Mouse (Mus musculus): ENCODE data around the gene Wrb.
"Not testable (repeated sequence)": the region's sequence is repeated elsewhere in the genome, so short reads cannot be mapped to it uniquely, and the experiment has no call there.

Gene Wrb

DNA sequence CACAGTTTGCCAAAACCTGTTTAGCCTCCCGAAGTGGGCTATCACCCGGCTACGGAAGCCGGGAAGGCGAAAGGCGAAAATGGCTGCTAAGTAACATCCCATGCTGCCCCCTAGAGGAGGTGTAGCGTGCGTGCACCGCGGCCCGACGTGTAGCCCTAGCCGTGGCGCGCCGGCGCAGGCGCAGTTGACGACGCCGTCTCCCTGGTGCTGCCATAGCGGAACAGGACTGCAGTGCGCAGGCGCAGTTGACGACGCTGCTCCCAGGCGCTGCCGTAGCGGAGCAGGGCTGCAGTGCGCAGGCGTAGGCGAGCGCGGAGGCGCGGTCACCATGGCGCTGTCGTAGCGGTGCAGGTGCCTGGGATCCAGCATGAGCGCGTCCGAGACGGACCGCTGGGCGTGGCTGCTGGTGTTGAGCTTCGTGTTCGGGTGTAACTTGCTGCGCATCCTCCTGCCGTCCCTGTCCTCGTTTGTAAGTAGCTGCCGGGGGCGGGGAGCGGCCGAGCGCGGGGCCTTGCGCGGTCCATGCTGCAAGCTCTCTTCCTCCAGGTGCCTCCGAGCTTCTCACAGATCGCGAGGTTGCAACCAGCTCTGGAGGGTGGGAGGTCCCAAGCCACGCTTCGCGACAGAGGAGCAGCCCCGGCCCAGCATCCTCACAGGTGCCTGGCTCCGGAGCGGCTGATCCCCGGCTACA lies at the start of gene Wrb:
Wrb (plus strand) TSS at position 298 of the 691 bp plus-strand sequence.
- peak; percentile 100 for DNase-seq (ENCODE audit: low spot score)

DNA sequence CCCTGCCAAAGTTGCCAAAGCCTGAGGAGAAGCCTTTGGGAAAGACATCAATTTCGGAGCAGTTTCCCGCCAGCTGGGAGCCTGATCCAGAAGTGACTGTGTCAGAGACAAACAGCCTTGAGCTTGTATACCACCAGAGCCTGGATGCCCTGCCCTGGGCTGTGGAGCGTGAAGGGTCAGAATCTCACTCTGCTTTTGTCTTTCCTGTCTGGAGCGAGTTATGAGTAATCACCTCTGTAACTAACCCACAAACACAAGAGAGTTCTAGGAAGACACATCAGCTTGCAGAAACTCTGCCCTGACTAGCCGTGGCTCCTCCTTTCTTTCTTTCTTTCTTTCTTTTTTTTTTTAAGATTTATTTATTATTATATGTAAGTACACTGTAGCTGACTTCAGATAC lies 49.2 kb upstream of the Wrb start:
- DNase-seq (ENCODE audit: low spot score): no peak

DNA sequence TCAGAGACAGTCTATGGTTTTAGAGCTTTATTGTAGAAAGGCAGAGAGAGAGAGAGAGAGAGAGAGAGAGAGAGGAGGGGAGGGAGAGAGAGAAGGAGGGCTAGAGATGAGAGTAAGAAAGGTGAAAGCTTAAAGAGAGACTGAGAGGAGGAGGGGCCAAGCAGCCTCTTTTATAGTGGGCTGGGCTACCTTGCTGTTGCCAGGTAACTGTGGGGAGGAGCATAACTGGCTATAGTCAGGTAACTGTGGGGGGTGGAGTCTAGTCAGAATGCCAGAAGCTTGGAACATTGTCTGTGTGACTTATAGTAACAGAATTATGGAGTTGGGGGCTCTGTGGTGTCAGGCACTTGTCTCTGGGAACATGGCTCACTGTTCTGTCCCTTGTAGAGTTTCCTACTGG lies 47.4 kb upstream of the Wrb start:
- DNase-seq (ENCODE audit: low spot score): not testable (repeated sequence)

DNA sequence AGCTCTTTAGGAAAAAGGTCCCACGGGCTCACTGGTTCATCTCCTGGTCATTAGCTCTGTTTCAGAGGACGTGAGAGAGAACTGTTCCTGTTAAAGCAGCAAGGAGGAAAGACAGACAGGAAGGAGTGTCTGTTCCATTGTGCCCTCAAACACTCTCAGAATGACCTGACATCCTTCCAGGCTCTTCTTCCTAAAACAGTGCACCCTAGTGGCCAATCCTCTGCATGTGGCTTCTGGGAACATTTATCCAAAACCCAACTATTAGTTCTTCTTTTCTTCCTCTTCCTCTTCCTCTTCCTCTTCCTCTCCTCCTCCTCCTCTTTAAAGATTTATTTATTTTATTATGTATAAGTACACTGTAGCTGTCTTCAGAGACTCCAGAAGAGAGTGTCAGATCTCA lies 42.2 kb upstream of the Wrb start:
- no peak for DNase-seq (ENCODE audit: low spot score)

DNA sequence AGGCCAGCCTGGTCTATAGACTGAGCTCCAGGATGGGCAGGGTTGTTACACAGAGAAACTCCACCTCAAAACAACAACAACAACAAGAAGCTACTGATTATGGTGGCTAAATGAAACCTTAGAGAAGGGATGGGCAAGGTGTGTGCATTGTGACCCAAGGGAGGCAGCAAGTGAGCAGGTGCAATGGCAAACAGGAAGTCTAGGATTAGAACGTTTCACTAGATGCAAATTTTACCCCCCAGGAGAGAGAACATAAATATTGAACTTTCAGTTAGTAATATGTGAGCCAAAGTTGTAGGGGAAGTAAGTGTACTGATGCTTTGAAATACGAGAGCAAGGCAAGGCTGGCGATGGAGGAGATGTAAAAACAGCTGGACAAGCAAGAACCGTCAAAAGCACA lies 35.5 kb upstream of the Wrb start:
- no peak for DNase-seq (ENCODE audit: low spot score)

DNA sequence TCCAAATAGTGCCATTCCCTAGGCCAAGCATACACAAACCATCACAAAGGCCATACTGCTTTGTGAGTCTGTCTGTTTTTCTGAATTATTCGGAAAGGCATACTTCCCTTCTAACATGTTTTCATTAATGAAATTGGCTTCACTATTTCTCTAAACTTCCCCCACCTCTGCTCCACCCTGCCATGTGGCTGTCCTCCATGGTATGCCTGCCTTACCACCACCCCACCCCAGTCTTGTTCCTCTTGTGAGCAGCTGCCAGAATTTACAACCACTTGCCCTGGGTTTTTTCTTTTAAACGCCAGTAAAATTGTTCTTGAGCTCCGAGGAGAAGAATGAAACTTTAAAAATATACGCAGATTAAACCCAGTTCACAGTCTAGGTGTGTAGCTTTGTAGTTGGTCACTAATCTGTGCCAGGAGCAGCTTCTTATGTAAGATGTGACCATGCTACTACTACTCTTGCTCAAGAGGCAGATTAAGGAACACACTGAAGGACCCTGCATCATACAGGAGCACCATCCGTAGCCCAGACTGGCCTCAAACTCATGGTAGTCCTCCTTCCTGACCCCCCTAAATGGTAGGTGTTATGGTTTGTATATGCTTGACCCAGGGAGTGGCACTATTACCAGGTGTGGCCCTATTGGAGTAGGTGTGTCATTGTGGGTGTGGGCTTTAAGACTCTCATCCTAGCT lies 34.4 kb upstream of the Wrb start:
- no peak for DNase-seq (ENCODE audit: low spot score)

DNA sequence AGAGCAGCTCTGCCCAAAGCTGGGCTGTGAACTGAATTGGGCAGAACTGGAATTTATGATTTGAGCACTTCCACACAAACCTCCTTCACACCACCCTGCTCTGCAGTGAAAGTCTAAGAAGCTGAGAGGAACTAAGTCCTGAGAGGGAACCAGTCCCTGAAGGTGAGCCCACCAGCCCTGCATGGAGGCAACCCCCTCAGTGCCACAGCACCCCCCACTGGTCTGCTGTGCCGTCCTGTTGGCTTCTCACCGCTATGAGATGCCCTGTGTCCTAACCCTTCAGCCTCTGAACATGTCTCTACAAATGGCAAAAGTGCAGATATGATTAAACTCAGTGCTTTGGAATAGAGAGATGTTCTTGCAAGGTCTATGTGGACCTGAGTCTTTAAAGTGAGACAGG lies 32.4 kb upstream of the Wrb start:
- no peak for DNase-seq (ENCODE audit: low spot score)

DNA sequence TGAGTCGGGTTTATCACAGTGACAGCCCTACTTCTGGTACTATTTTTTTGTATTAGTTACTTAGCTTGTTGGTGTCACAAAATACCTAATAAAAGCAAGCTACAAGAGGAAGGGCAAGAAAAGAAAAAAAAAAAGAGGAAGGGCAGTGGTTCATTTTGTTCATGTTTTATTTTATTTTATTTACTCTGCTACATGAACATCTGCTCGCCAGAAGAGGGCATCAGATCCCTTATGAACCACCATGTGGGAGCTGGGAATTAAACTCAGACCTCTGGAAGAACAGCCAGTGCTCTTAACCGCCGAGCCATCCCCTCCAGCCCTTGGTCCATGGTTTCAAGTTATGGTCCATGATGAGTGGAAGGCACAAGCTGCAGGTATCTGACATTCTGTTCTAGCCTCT lies 30.5 kb upstream of the Wrb start:
- no peak for DNase-seq (ENCODE audit: low spot score)

DNA sequence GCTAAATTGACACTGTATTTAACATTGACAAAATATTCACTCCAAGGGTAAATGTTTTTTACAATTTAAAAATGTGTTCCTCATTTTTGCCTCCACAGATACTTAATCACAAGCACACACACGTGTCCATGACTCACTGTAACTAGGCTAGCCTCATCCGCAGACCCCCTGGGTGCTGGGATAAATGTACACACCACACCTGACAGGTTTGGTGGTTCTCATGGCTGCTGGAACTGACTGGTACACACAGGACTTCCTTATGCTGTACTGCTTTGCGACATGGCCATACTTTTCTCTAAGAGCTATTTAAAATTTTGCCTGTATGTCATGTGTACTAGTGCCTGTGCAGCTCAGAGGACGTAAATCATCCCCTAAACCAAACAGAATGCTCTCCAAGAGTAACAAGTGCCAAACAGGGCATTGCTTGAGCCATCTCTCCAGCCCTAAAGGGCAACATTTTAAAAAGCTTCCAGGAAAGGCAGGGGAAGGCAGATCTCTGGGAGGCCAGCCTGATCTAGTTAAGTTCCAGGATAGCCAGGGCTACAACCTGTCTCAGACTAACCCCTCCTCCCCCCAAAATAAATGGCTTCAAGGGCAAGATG lies 25.1 kb upstream of the Wrb start:
- no peak for DNase-seq (ENCODE audit: low spot score)

DNA sequence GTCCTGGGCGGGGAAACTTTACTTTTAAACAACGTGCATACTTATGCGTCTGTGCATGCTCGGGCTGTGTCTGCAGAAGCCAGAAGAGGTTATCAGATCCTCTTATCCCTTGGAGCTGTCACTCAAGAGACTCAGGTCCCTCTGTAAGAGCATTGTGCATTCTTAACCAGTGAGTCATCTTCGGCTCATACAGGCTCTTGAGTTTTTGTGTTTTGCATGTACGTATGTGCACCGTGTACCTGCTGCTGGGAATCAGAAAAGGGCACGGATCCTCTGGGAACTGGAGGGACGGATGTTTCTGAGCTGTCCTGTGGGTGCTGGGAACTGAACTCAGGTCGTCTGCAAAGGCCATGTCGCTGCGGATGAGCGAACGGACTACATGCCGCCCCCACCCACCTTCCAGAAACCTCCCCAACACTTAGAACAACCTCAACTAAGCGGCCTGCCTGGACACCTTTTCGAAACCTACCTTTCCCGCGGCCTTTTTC lies 18.5 kb upstream of the Wrb start:
- peak; percentile 57 for DNase-seq (ENCODE audit: low spot score)

DNA sequence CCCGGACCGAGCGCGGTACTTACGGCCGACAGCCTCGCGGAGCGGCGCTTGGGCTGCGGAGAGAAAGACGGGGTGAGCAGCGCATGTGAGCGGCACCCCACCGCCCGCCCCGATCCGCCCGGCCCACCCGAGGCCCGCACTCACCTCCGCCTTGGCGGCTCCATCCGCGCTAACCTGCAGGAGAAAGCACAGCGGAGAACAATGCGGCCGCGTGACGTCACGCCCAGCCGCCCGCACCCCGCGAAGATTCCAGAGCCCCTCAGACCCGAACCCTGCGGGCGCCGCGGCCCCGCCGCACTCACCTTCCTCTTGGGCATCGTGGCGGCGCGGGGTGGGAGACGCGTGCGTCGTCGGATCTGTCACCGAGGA lies 17.9 kb upstream of the Wrb start:
- no peak for DNase-seq (ENCODE audit: low spot score)

DNA sequence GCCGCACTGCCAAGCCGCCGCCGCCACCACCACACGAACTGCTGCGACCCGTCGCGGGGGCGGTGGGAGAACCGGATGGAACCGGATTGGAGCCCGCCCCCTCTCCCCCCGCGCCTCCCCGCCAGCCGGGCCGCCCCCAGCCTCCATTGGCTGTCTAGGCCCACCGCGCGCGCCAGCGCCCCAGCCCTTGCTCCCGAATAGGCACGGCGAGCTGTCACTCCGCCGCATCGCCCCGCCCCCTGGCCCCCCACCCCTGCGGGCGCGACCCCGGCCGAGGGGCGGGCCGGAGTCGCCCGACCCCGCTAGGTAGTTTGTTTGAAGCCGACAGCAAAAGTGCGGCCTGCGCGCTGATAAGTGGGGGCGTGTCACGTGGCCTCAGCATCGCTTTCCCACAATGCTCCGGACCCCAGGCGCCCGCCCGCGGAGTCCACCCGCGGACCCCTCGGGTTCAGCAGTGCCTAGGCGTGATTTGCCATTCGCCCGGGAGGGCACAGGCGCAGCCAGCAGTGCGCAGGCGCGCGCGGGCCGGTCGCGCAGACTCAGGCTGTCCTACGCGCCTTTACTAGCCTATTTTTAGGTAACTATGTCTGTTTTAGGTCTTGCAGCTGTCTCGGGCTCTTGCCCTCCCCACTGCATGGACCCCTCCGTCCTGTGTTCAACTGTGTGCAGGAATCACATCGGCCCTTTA lies 17.4 kb upstream of the Wrb start, which contains the start of gene Hmgn1:
Hmgn1 (minus strand) TSS at position 73 of the 688 bp plus-strand sequence.
- DNase-seq (ENCODE audit: low spot score): peak; percentile 99

DNA sequence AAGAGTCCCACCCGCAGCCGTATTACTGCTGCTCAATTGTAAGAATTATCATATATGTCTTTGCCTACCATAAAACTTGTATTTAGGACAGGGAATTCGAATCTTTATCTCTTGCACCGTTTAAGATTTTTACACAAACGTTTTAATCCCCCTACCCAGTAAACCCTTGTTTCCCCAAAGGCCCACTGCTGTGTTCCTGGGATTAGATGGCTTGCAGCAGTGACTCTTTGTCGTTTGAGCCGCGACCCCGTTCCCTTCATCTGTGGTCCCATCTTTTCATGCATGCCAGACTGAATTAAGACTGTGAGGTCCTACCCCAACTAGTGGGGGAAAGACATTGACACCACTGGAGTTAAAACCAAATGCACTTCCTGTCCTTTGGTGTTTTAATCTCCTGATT lies 16.7 kb upstream of the Wrb start:
- DNase-seq (ENCODE audit: low spot score): no peak

DNA sequence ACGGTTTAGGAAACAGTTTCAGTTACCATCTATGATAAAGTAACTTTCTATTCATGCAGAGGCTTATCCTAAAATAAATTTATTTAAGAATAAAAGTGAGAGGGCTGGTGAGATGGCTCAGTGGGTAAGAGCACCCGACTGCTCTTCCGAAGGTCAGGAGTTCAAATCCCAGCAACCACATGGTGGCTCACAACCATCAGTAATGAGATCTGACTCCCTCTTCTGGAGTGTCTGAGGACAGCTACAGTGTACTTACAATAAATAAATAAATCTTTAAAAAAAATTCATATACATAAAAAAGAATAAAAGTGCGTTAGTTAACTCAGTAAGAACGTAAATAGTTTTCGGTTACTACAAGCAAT lies 478 bp upstream of the Wrb start:
- not testable (repeated sequence) for DNase-seq (ENCODE audit: low spot score)

DNA sequence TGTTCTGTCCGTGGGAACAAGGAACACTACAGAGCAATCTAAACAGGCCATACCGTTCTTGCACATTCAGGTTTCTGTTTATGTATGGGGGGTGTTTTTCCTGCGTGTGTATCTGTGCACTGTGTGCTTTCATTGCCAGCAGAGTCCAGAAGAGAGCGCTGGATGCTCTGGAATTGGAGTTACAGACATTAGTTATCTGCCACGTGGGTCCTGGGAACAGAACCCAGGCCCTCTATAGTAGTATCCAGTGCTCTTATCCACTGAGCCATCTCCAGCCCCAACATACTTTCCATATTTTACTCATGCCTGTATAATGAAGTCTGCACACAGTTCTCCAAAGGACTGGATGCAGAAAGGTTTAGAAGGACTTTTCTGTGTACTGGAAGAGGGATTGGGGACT lies 607 bp downstream of the Wrb start:
- DNase-seq (ENCODE audit: low spot score): no peak

DNA sequence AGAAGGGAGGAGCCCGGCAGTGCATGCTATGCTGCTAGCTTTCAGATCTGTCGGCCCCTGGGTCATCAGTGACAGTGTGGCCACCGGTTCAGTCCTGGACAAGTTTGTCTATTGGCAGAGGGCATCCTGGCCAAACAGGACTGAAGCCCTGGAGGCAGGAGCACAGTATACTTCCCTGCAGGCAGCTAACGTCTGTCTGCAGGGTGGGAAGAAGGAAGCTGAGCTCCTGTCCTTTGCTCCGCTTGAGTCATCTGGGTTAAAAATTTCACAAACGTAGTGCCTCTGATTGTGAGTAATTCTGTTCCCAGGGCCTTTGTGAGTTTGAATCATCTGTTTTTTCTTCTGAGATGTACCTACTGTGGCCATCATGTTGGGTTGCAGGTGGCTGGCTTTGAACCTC lies 3.6 kb downstream of the Wrb start:
- no peak for DNase-seq (ENCODE audit: low spot score)

DNA sequence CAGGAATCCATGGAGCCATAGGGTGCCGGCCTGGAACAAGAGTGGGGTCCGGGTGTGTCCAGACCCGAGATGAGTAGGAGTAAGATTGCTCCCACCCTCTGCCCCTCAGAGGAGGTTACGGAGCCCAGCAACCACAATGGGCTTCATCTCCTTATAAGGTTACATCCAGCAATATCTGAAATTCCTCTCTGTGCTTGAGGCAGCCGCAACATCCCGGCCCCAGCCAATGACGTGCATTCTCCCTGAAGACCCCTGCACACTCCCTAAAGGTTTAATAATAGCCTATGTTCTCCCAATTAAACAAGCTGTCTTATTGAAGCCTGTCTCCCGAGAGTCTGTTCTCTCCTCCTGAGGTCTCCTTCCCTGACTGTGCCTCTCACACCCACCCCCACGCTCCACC lies 4.1 kb downstream of the Wrb start:
- DNase-seq (ENCODE audit: low spot score): no peak

DNA sequence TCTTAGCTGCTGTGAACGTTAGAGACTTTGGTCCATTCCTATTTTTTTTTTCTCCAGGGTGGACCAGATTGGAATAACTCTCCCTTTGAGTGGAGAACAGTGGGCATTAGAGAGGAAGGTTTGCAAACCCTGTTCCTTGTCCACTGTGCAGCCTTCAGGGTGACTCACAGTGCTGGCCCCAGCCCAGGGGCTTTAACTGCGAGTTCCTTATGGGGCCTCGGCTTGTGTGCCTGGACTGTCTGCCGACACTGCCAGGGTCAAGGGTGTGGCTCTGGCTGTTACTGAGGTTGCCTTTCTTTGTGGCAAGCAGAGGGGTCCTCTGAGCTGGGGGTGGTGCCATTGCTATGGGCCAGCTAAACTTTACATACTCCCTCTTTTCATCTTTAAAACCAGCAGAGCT lies 5.8 kb downstream of the Wrb start:
- peak; percentile 68 for DNase-seq (ENCODE audit: low spot score)

DNA sequence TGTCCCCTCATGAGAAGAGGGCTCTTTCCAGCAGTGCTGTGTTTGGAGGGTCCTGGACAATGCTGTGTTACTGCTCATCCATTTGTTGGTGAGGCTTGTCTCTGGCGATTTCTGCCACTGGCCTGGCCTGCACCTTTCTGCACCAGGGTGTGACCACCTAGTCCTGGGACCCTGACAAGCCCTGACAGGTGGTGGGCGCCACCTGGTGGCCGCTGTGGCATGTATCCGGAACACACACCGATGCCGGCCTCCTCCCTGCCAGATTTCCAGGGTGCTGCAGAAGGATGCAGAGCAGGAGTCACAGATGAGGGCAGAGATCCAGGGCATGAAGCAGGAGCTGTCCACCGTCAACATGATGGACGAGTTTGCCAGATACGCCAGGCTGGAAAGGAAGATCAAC lies 6.3 kb downstream of the Wrb start:
- peak; percentile 92 for DNase-seq (ENCODE audit: low spot score)

DNA sequence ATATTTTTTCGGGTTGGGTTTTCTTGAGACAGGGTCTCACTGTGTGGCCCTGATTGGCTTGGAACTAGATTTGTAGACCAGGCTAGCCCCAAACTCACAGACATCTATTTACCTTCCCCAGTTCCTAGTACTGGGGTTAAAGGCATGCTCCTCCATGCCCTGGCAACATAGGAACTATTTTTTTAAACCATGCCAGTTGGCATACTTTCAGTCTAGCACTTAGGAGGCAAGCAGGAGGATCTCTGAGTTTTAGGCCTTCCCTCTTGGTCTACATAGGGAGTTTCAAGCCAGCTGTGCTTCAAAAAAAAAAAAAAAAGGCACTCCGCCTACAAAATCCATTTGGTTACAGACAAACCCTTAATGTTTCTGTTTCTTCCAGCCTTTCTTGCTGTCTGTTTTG lies 9.3 kb downstream of the Wrb start:
- DNase-seq (ENCODE audit: low spot score): no peak

DNA sequence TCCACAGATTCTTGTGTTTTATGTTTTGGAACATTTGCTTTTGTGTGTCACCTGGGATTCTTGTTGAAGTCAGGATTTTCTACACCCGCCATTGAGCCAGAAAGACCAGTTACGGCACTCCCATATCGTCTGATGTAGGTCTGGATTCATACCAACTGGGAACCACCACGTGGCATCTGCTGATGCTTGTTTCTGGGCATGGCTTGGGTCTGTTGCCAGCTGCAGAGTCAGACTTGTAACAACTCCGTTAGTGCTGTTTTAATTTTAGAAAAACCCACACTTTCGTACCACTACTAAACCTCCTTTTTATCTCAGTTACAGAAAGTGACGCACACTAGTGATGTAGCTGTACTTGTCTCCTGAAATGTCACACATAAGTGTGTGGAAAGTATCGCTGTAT lies 10.8 kb downstream of the Wrb start:
- no peak for DNase-seq (ENCODE audit: low spot score)

DNA sequence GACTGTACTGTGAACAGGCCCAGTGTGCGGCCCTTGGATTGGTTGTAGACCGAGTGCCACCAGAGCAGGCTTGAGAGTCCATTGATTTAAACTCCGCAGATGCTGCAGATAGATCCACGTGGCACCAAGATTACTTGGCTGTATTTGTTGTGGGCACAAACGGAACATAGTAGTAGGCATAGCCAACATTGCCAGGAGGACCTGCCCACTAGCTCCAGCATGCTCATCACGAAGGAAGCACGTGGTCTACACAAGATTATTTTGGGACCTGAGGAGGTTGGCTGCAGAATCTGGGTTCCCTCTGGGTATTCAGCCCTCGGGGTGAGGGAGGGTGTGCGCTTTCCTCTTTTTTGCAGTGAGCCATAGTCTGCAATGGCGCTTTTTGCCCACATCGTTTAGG lies 12.0 kb downstream of the Wrb start:
- no peak for DNase-seq (ENCODE audit: low spot score)

DNA sequence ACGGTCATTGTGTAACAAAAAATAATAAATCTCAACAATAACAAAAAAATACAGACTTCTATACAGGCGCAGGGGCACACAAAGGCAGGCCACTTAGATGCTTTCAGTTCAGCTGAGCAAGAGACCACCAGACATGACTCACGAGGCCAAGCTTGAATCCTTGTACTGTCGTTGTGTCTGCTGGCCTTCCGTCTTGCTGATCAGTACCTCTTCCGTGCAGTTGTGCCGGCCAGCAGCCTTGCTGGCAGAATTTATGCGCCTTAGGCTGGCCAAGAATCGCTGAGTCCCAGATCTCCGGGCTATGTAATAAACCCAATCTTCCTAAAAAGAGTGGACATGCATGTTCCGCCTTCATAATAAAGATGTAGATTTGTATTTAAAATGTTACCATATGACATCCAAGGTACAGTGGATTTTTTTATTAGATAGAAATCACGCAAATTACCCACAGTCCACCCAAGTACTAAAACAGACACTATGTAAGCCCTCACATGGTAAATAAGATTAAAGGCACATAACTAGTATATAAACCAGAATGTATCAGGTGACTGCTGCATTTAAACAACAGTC lies 13.4 kb downstream of the Wrb start:
- DNase-seq (ENCODE audit: low spot score): no peak

Measured in testis, postnatal 10 days (tissue).